Mouse (Mus musculus): ENCODE measurements around the gene Fam133b. TPM values are rescaled to one million over a fixed set of nuclear protein-coding genes. Genes with fewer than 3 reads are reported as not detected.
"Not testable (repeated sequence)": the region's sequence is repeated elsewhere in the genome, so short reads cannot be mapped to it uniquely, and the experiment has no call there.

Gene Fam133b
- polyA plus RNA-seq, 1 experiment from 2014 or later: 33.0 TPM

- Histone ChIP-seq H3K79me2 (ENCODE audit: inconsistent target) (peaks cover 94% of the 10 kb centered on the region), H3K4me3 (ENCODE audit: inconsistent target) (no peak overlapping the region), H3K27ac (peak overlapping the region; percentile 5; the same call in 1 of the 2 replicates), H3K36me3 (ENCODE audit: inconsistent target) (no peaks in the 10 kb centered on the region)
- 69% methylated on average over 6 of the region's 7 CpGs for WGBS (ENCODE audit: missing documents)
Observed at GRCm38 (mm10) chr5:3508480-3509381, 34.9 kb upstream of the Fam133b start.

GRCm38 (mm10) chr5:3509503-3509902, 34.1 kb upstream of the Fam133b start:
- peaks cover 92% of the 10 kb centered on the region for H3K79me2 ChIP-seq (ENCODE audit: inconsistent target)
- H3K27ac ChIP-seq: no peak overlapping the region
- 100% methylated on average over 2 of the region's 3 CpGs for WGBS (ENCODE audit: missing documents)
- H3K4me3 ChIP-seq (ENCODE audit: inconsistent target): no peak overlapping the region
- no peaks in the 10 kb centered on the region for H3K36me3 ChIP-seq (ENCODE audit: inconsistent target)

GRCm38 (mm10) chr5:3511097-3511795, 32.4 kb upstream of the Fam133b start:
- Histone ChIP-seq H3K79me2 (ENCODE audit: inconsistent target) (peaks cover 84% of the 10 kb centered on the region), H3K27ac (no peak overlapping the region), H3K4me3 (ENCODE audit: inconsistent target) (no peak overlapping the region), H3K36me3 (ENCODE audit: inconsistent target) (no peaks in the 10 kb centered on the region)
- WGBS (ENCODE audit: missing documents): 93% methylated on average over 10 of the region's 10 CpGs

GRCm38 (mm10) chr5:3512584-3512983, 31.0 kb upstream of the Fam133b start:
- H3K4me3 ChIP-seq (ENCODE audit: inconsistent target): no peak overlapping the region
- peaks cover 70% of the 10 kb centered on the region for H3K79me2 ChIP-seq (ENCODE audit: inconsistent target)
- no peaks in the 10 kb centered on the region for H3K36me3 ChIP-seq (ENCODE audit: inconsistent target)
- peak overlapping the region; percentile 25; the same call in 1 of the 2 replicates for H3K27ac ChIP-seq
- 56% methylated on average over 4 of the region's 4 CpGs for WGBS (ENCODE audit: missing documents)

- no peak overlapping the region for H3K27ac ChIP-seq
- peaks cover 50% of the 10 kb centered on the region for H3K79me2 ChIP-seq (ENCODE audit: inconsistent target)
- H3K36me3 ChIP-seq (ENCODE audit: inconsistent target): peaks cover 12% of the 10 kb centered on the region; the same call in 1 of the 2 replicates
- 81% methylated on average over 8 of the region's 8 CpGs for WGBS (ENCODE audit: missing documents)
- no peak overlapping the region for H3K4me3 ChIP-seq (ENCODE audit: inconsistent target)
Observed at GRCm38 (mm10) chr5:3514901-3515311, 28.7 kb upstream of the Fam133b start.

DNA sequence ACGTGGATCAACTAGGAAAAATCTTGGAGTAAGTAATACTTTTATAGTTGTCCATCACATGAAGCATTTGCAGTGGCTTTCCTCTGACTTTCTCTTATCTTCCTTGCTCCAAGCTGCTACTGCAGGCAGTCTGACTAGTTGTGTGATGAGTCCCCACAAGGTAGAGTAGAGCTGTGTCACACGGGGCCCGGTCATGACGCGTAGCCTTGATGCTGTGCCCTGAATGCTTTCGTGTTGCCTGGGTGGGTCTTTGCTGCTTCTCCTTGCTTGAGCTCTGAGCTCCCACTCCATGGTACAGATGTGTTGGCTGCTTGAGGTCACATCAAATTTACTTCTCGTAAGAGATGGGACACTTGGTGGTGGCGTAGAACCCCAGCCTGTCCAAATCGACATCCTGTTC, 28.2 kb upstream of the Fam133b start:
- 91% methylated on average over 9 of the region's 9 CpGs for WGBS (ENCODE audit: missing documents)
- no peak overlapping the region for H3K4me3 ChIP-seq (ENCODE audit: inconsistent target)
- peaks cover 45% of the 10 kb centered on the region for H3K79me2 ChIP-seq (ENCODE audit: inconsistent target)
- no peak overlapping the region for H3K27ac ChIP-seq
- peaks cover 17% of the 10 kb centered on the region for H3K36me3 ChIP-seq (ENCODE audit: inconsistent target)

GRCm38 (mm10) chr5:3516481-3517075, 27.1 kb upstream of the Fam133b start:
- Histone ChIP-seq H3K4me3 (ENCODE audit: inconsistent target) (no peak overlapping the region), H3K36me3 (ENCODE audit: inconsistent target) (peaks cover 28% of the 10 kb centered on the region), H3K27ac (no peak overlapping the region), H3K79me2 (ENCODE audit: inconsistent target) (peaks cover 34% of the 10 kb centered on the region)
- 69% methylated on average over 8 of the region's 9 CpGs for WGBS (ENCODE audit: missing documents)

- 94% methylated on average over 18 of the region's 18 CpGs for WGBS (ENCODE audit: missing documents)
- Histone ChIP-seq H3K36me3 (ENCODE audit: inconsistent target) (peaks cover 49% of the 10 kb centered on the region), H3K4me3 (ENCODE audit: inconsistent target) (no peak overlapping the region), H3K79me2 (ENCODE audit: inconsistent target) (no peaks in the 10 kb centered on the region), H3K27ac (no peak overlapping the region)
Observed at GRCm38 (mm10) chr5:3520493-3521359, 22.9 kb upstream of the Fam133b start.

GRCm38 (mm10) chr5:3521741-3522140, 21.9 kb upstream of the Fam133b start:
- Histone ChIP-seq H3K27ac (no peak overlapping the region), H3K4me3 (ENCODE audit: inconsistent target) (no peak overlapping the region), H3K36me3 (ENCODE audit: inconsistent target) (peaks cover 49% of the 10 kb centered on the region), H3K79me2 (ENCODE audit: inconsistent target) (no peaks in the 10 kb centered on the region)
- 92% methylated on average over 12 of the region's 12 CpGs for WGBS (ENCODE audit: missing documents)

- no peak overlapping the region for H3K4me3 ChIP-seq (ENCODE audit: inconsistent target)
- H3K27ac ChIP-seq: no peak overlapping the region
- H3K79me2 ChIP-seq (ENCODE audit: inconsistent target): no peaks in the 10 kb centered on the region
- WGBS (ENCODE audit: missing documents): 94% methylated on average over 10 of the region's 10 CpGs
- peaks cover 49% of the 10 kb centered on the region for H3K36me3 ChIP-seq (ENCODE audit: inconsistent target)
Observed at GRCm38 (mm10) chr5:3522826-3523225, 20.8 kb upstream of the Fam133b start.

- Histone ChIP-seq H3K4me3 (ENCODE audit: inconsistent target) (no peak overlapping the region), H3K36me3 (ENCODE audit: inconsistent target) (peaks cover 15% of the 10 kb centered on the region), H3K79me2 (ENCODE audit: inconsistent target) (no peaks in the 10 kb centered on the region), H3K27ac (no peak overlapping the region)
- 84% methylated on average over 5 of the region's 5 CpGs for WGBS (ENCODE audit: missing documents)
Observed at GRCm38 (mm10) chr5:3527041-3527691, 16.5 kb upstream of the Fam133b start.

DNA sequence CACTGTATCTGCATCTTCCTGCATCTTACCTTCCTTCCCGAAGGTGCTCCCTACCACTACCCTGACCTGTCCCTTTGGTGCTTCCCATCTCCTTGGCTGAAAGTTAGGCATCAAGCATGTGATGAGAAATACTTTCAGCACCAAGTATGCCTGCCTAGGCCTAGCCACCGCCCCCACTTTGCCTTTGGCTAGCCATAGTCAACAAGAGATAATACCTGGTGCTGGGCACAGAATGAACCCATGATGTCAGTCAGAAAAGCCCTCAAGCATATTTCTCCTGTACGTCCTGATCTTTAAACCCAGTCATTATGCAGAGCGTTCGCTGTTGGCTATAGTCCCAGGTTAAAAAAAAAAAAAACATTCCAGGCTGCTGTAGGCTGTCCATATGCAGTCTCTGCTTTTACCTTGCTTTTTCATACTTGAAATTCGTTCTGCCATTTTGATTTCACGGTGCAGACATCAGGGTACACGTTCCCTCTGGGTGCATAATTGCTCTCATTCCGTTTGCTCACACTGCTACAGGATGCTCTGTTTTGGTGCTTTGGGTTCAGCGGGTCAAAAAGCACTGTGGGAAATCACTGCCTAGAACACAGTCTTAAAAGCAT, 13.9 kb upstream of the Fam133b start:
- WGBS (ENCODE audit: missing documents): 92% methylated on average over 10 of the region's 10 CpGs
- Histone ChIP-seq H3K4me3 (ENCODE audit: inconsistent target) (no peak overlapping the region), H3K79me2 (ENCODE audit: inconsistent target) (no peaks in the 10 kb centered on the region), H3K36me3 (ENCODE audit: inconsistent target) (no peaks in the 10 kb centered on the region), H3K27ac (no peak overlapping the region)

- H3K79me2 ChIP-seq (ENCODE audit: inconsistent target); H3K36me3 ChIP-seq (ENCODE audit: inconsistent target); H3K4me3 ChIP-seq (ENCODE audit: inconsistent target); H3K27ac ChIP-seq: not testable (repeated sequence)
Observed at GRCm38 (mm10) chr5:3532048-3532447, 11.6 kb upstream of the Fam133b start.
